Mouse (Mus musculus) embryonic facial prominence, embryonic 10.5 days (tissue): ENCODE measurements around the gene Rgsl1. TPM values are rescaled to one million over a fixed set of nuclear protein-coding genes. Genes with fewer than 3 reads are reported as not detected.

Experiments used
- DNase-seq: peaks from one replicate; pipeline ENCODE4 v3.0.0-alpha.2; 2017; ENCODE audit warnings: low spot score
- H3K27ac ChIP-seq: fragments of 300-500 bp; sonication (generic); replicated peaks from 2 replicates; pipeline ENCODE4 v1.5.1; 2016; ENCODE audit warnings: mild to moderate bottlenecking
- H3K27me3 ChIP-seq: fragments of 300-500 bp; sonication (generic); replicated peaks from 2 replicates; pipeline ENCODE4 v1.6.1; 2016; ENCODE audit warnings: low read depth, mild to moderate bottlenecking; ENCODE audit not compliant: poor library complexity, severe bottlenecking
- H3K36me3 ChIP-seq: fragments of 300-500 bp; sonication (generic); replicated peaks from 2 replicates; pipeline ENCODE4 v1.6.1; 2016; ENCODE audit warnings: mild to moderate bottlenecking, moderate library complexity
- H3K4me1 ChIP-seq: fragments of 300-500 bp; sonication (generic); 2 replicates; pipeline ENCODE4 v1.6.1; 2016
- H3K4me3 ChIP-seq: fragments of 300-500 bp; sonication (generic); 2 replicates; pipeline ENCODE4 v1.5.1; 2016; ENCODE audit warnings: mild to moderate bottlenecking, moderate library complexity
- H3K9me3 ChIP-seq: fragments of 300-500 bp; sonication (generic); 2 replicates; pipeline ENCODE4 v1.6.1; 2016; ENCODE audit warnings: mild to moderate bottlenecking
- WGBS: fragments of 180-500 bp; shearing (Covaris S2); methylation state at CpG from one replicate; pipeline ENCODE4 v1.1.7; 2016; 5-methylcytosine and 5-hydroxymethylcytosine counted together
- polyA plus RNA-seq: library from polyadenylated mRNA; unstranded; fragments of >200 nt; fragmentation: Nextera tagmentation; extraction: Ambion mirVana; gene quantifications from 2 replicates; pipeline ENCODE4 v1.2.1, GENCODE M21; 2016

The Rgsl1 gene
- polyA plus RNA-seq, 1 experiment from 2014 or later = 0.07 TPM

GRCm38 (mm10) chr1:153820216-153820615, 23.7 kb downstream of the Rgsl1 start:
- no peak for DNase-seq
- Histone ChIP-seq H3K27ac (no peak overlapping the region), H3K36me3 (no peaks in the 10 kb centered on the region), H3K27me3 (no peaks in the 10 kb centered on the region), H3K4me3 (no peak overlapping the region), H3K4me1 (no peaks in the 10 kb centered on the region), H3K9me3 (no peaks in the 10 kb centered on the region)
- WGBS = 90% methylated on average over 3 of the region's 3 CpGs

DNA sequence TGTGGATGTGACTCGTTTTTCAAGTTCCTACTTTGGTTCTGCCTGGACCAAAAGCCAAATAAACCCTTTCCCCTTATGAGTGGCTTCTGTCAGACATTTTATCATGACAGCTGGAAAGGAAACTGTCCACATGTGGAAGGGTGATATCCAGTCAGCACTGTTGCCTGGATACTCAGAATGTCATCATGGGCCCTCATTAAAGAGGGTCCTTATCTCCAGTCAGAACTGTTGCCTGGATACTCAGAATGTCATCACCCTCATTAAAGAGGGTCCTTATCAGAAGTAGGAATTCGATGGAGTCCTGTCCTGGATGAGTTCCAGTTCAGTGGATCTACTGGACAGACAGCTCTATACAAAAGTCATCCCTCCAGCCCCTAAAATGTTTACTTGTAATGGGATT, 29.7 kb downstream of the Rgsl1 start:
- 71% methylated on average over 2 of the region's 2 CpGs for WGBS
- H3K4me3 ChIP-seq = no peak overlapping the region
- no peak for DNase-seq

GRCm38 (mm10) chr1:153807390-153807993, 36.5 kb downstream of the Rgsl1 start:
- 55% methylated on average over 13 of the region's 13 CpGs for WGBS

More for the DNA sequence above, 29.7 kb downstream of the Rgsl1 start:
- no peaks in the 10 kb centered on the region for H3K27me3 ChIP-seq
- H3K4me1 ChIP-seq = no peaks in the 10 kb centered on the region
- H3K36me3 ChIP-seq = no peaks in the 10 kb centered on the region
- no peak overlapping the region for H3K27ac ChIP-seq
- H3K9me3 ChIP-seq = no peaks in the 10 kb centered on the region

GRCm38 (mm10) chr1:153803530-153803929, 40.4 kb downstream of the Rgsl1 start:
- Histone ChIP-seq H3K27ac (no peak overlapping the region), H3K9me3 (no peaks in the 10 kb centered on the region), H3K4me1 (no peaks in the 10 kb centered on the region), H3K4me3 (no peak overlapping the region), H3K27me3 (no peaks in the 10 kb centered on the region), H3K36me3 (no peaks in the 10 kb centered on the region)
- no peak for DNase-seq
- 78% methylated on average over 8 of the region's 8 CpGs for WGBS

More at GRCm38 (mm10) chr1:153807390-153807993, 36.5 kb downstream of the Rgsl1 start:
- H3K4me3 ChIP-seq = no peak overlapping the region
- DNase-seq = peak; percentile 46
- H3K27me3 ChIP-seq = no peaks in the 10 kb centered on the region
- H3K9me3 ChIP-seq = no peaks in the 10 kb centered on the region
- H3K27ac ChIP-seq = no peak overlapping the region
- H3K36me3 ChIP-seq = no peaks in the 10 kb centered on the region
- H3K4me1 ChIP-seq = no peaks in the 10 kb centered on the region

DNA sequence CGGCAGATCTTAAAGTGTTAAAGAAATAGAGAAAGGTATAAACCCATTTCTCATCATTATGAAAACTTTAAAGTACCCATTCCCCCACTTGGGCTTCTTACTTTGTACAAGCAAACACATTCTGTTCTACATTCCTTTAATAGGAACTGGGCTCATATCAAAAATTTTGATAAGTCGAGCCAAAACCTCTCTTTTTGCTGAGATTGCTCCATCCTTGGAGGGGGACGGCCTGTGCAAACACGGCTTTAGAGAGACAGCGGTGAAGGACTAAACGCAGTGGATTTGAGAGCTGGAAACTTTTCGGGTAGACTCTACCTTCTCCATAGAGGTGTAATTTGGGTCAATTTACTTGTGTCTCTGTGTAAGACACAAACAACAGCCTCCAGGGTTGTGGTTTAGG, 41.3 kb downstream of the Rgsl1 start:
- Histone ChIP-seq H3K9me3 (no peaks in the 10 kb centered on the region), H3K27me3 (no peaks in the 10 kb centered on the region), H3K36me3 (no peaks in the 10 kb centered on the region), H3K4me1 (no peaks in the 10 kb centered on the region), H3K4me3 (no peak overlapping the region), H3K27ac (no peak overlapping the region)
- DNase-seq = no peak
- WGBS = 88% methylated on average over 7 of the region's 7 CpGs

DNA sequence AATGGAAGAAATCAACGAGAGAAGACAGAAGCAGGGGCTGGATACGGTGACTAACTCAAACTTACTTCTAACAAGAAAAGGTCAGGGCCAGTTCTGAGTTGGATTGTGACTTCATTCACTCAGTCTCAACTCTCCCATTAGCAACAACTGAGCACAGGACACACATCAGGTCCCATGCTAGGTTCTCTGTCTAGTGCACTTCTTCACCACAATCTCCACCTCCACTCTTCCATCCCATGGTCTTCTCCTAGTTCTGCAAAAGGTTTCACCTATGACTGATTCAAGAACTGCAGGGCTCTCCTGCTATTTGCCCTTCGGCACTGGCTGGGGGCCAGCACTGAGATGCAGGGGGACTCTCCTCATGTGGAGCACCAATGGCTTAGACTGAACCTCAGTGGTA, 49.7 kb downstream of the Rgsl1 start:
- 83% methylated on average over 3 of the region's 3 CpGs for WGBS
- H3K36me3 ChIP-seq = no peaks in the 10 kb centered on the region
- H3K9me3 ChIP-seq = no peaks in the 10 kb centered on the region
- no peak overlapping the region for H3K27ac ChIP-seq
- no peaks in the 10 kb centered on the region for H3K4me1 ChIP-seq
- H3K4me3 ChIP-seq = no peak overlapping the region
- no peak for DNase-seq
- H3K27me3 ChIP-seq = no peaks in the 10 kb centered on the region

- no peaks in the 10 kb centered on the region for H3K36me3 ChIP-seq
- DNase-seq = no peak
- no peak overlapping the region for H3K27ac ChIP-seq
- no peaks in the 10 kb centered on the region for H3K4me1 ChIP-seq
- WGBS = 61% methylated on average over 2 of the region's 2 CpGs
- no peak overlapping the region for H3K4me3 ChIP-seq
- H3K27me3 ChIP-seq = no peaks in the 10 kb centered on the region
- H3K9me3 ChIP-seq = no peaks in the 10 kb centered on the region
Observed at GRCm38 (mm10) chr1:153790708-153791107, 53.2 kb downstream of the Rgsl1 start.

DNA sequence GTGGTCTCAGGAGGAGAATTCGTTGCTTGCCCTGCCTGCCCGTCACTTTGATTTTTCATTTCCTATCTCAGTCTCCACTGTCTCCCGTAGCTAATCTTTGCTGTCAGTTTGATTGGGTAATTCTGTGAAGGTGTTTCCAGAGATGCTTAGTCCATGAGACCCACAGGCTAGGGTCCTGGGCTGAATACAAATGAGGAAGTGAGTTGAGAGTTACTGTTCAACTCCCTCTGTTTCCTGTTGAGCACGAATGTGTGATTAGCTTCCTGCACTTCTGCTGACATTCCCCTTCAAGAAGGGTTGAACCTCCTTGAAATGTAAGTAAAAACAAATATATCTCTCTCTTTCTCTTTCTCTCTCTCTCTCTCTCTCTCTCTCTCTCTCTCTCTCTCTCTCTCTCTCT, 58.3 kb downstream of the Rgsl1 start:
- H3K4me1 ChIP-seq = no peaks in the 10 kb centered on the region
- no peak overlapping the region for H3K27ac ChIP-seq
- H3K4me3 ChIP-seq = no peak overlapping the region
- H3K27me3 ChIP-seq = no peaks in the 10 kb centered on the region
- H3K36me3 ChIP-seq = no peaks in the 10 kb centered on the region
- no peak for DNase-seq
- H3K9me3 ChIP-seq = no peaks in the 10 kb centered on the region
- whole genome bisulfite sequencing = 73% methylated on average over 4 of the region's 4 CpGs

- WGBS = 52% methylated on average over 1 of the region's 1 CpGs
- H3K27me3 ChIP-seq = no peaks in the 10 kb centered on the region
- no peaks in the 10 kb centered on the region for H3K9me3 ChIP-seq
- H3K36me3 ChIP-seq = no peaks in the 10 kb centered on the region
- no peaks in the 10 kb centered on the region for H3K4me1 ChIP-seq
- no peak overlapping the region for H3K4me3 ChIP-seq
- no peak overlapping the region for H3K27ac ChIP-seq
- no peak for DNase-seq
Observed at GRCm38 (mm10) chr1:153783339-153783738, 60.6 kb downstream of the Rgsl1 start.

DNA sequence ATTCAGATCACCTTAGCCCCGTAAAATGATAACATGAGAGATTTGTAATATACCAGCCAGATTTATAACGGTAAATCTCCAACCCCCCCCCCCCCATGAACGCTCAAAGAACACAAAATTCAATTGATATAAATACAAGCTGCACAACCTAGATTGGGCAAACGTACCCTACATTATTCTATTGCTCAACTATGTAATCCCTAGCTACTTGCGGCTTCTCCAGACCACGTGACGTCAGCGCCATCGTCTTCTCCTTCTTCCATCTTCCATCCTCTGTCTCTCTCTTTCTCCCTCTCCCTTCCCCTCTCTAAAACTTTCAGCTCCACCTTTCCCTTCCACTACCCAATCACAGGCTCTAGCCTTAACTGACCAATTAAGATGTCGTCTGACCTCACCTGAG, 65.7 kb downstream of the Rgsl1 start:
- WGBS = 91% methylated on average over 10 of the region's 10 CpGs
- Histone ChIP-seq H3K4me3 (no peak overlapping the region), H3K36me3 (no peaks in the 10 kb centered on the region), H3K9me3 (no peaks in the 10 kb centered on the region), H3K27me3 (no peaks in the 10 kb centered on the region), H3K4me1 (no peaks in the 10 kb centered on the region), H3K27ac (no peak overlapping the region)
- no peak for DNase-seq

- 91% methylated on average over 7 of the region's 7 CpGs for whole genome bisulfite sequencing
- no peaks in the 10 kb centered on the region for H3K9me3 ChIP-seq
- H3K27ac ChIP-seq = no peak overlapping the region
- H3K4me3 ChIP-seq = no peak overlapping the region
- no peaks in the 10 kb centered on the region for H3K4me1 ChIP-seq
- DNase-seq = no peak
- no peaks in the 10 kb centered on the region for H3K36me3 ChIP-seq
- no peaks in the 10 kb centered on the region for H3K27me3 ChIP-seq
Observed at GRCm38 (mm10) chr1:153776257-153776656, 67.7 kb downstream of the Rgsl1 start.

- Histone ChIP-seq H3K9me3 (no peaks in the 10 kb centered on the region), H3K4me3 (no peak overlapping the region), H3K27me3 (no peaks in the 10 kb centered on the region), H3K27ac (no peak overlapping the region), H3K4me1 (0 out of 2 replicates have a peak, but pooled peaks cover 5% of the 10 kb centered on the region), H3K36me3 (no peaks in the 10 kb centered on the region)
- WGBS = 90% methylated on average over 6 of the region's 6 CpGs
- no peak for DNase-seq
Observed at GRCm38 (mm10) chr1:153775174-153775573, 68.8 kb downstream of the Rgsl1 start.

GRCm38 (mm10) chr1:153770776-153771167, 73.2 kb downstream of the Rgsl1 start:
- no peaks in the 10 kb centered on the region for H3K9me3 ChIP-seq
- H3K27me3 ChIP-seq = no peaks in the 10 kb centered on the region
- no peaks in the 10 kb centered on the region for H3K36me3 ChIP-seq
- no peak overlapping the region for H3K4me3 ChIP-seq
- DNase-seq = no peak
- 85% methylated on average over 1 of the region's 1 CpGs for WGBS
- no peak overlapping the region for H3K27ac ChIP-seq
- H3K4me1 ChIP-seq = 0 out of 2 replicates have a peak, but pooled peaks cover 5% of the 10 kb centered on the region
